Mouse (Mus musculus): ENCODE measurements at regions not wholly inside any gene's neighbourhood (a gene's known extent, or its start where the extent isn't known, plus 50 kb on each side); places are given as distances from the start of the nearest gene placed in this dataset.
"Not testable (repeated sequence)": the region's sequence is repeated elsewhere in the genome, so short reads cannot be mapped to it uniquely, and the experiment has no call there.

DNA sequence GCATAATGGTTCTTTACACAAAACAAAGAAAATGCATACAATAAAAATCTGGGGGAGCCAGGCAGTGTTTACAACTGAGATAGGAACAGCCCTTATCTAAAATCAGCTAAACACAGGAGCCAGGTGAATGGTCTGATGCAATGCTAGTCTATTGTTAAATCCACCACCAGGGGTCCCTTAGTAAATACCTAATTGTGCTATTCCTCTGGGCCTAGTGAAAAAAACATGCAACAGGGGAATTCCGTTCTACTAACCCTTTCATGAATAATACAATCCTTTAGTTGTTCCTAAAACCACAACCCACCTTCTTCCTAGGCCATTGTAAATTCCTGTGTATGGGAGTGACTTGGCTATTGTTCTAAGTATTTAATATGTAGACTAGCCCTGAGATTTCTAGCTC is 1486.2 kb downstream of the Zfp704 start:
- TF ChIP-seq CHD1 (IDR thresholded peaks at IDR 0.05; ENCODE audit: low read depth, low read length); CTCF (conservative IDR thresholded peaks at IDR 0.05 in 1 of 2, IDR thresholded peaks at IDR 0.05 in 1 of 2; ENCODE audit: low read depth in 2 of 2, low read length in 2 of 2); NELFE (IDR thresholded peaks at IDR 0.05; ENCODE audit: low read depth, low read length): not testable (repeated sequence)

All from CH12.LX (cell line).